Mouse (Mus musculus) small intestine, adult 2 months (tissue): Measurements from ENCODE around the gene Gm35315. TPM values are rescaled to one million over a fixed set of nuclear protein-coding genes. Genes with fewer than 3 reads are reported as not detected.
"Not testable (repeated sequence)": the region's sequence is repeated elsewhere in the genome, so short reads cannot be mapped to it uniquely, and the experiment has no call there.

Experiments
- H3K27ac ChIP-seq: fragments of 200-500 bp; 2 replicates; pipeline ENCODE4 v1.5.1; 2012; ENCODE audit warnings: low read depth, low read length, control low read depth, inconsistent platforms; ENCODE audit not compliant: insufficient read depth
- H3K27me3 ChIP-seq: fragments of 200-500 bp; 2 replicates; pipeline ENCODE4 v1.6.1; 2012; ENCODE audit warnings: mild to moderate bottlenecking, moderate library complexity, low read length, inconsistent platforms; ENCODE audit not compliant: control insufficient read depth, insufficient read depth
- H3K36me3 ChIP-seq: fragments of 200-500 bp; 2 replicates; pipeline ENCODE4 v1.6.1; 2012; ENCODE audit warnings: mild to moderate bottlenecking, low read length, control low read depth, inconsistent platforms; ENCODE audit not compliant: control insufficient read depth, insufficient read depth
- H3K4me1 ChIP-seq: fragments of 200-500 bp; 2 replicates; pipeline ENCODE4 v1.6.1; 2012; ENCODE audit warnings: low read length, inconsistent platforms, mixed read lengths; ENCODE audit not compliant: control insufficient read depth, insufficient read depth, insufficient read length
- H3K4me3 ChIP-seq: fragments of 200-500 bp; 2 replicates; pipeline ENCODE4 v1.5.1; 2012; ENCODE audit warnings: low read depth, mild to moderate bottlenecking, control low read depth, inconsistent platforms, low read length, moderate library complexity
- CTCF ChIP-seq: fragments of 200-500 bp; IDR thresholded peaks from 2 replicates; pipeline ENCODE4 v1.5.1; 2012; ENCODE audit warnings: low read depth, mild to moderate bottlenecking, control low read depth, inconsistent platforms, low read length, moderate library complexity, mixed read lengths; ENCODE audit not compliant: insufficient replicate concordance, insufficient read length; ENCODE audit errors: extremely low read depth
- POLR2A ChIP-seq: fragments of 200-500 bp; IDR thresholded peaks from 2 replicates; pipeline ENCODE4 v1.6.1; 2012; ENCODE audit warnings: low read depth, mild to moderate bottlenecking, control low read depth, inconsistent platforms, low read length, moderate library complexity
- WGBS: fragments of 180-500 bp; shearing (Covaris S2); methylation state at CpG from one replicate; pipeline ENCODE4 v1.1.7; 2018; 5-methylcytosine and 5-hydroxymethylcytosine counted together
- polyA plus RNA-seq: library from polyadenylated mRNA; depleted of rRNA; stranded (reverse); fragments of >200 nt; gene quantifications from 2 replicates; pipeline ENCODE4 v1.2.3, GENCODE M21; 2012

Gm35315 gene
- polyA plus RNA-seq, 1 experiment: 0.05 TPM

GRCm38 (mm10) chr5:110100921-110101631 lies 6.9 kb upstream of the Gm35315 start:
- no peaks in the 10 kb centered on the region for H3K27me3 ChIP-seq
- H3K27ac ChIP-seq: no peak overlapping the region
- peaks cover 15% of the 10 kb centered on the region for H3K4me1 ChIP-seq
- H3K4me3 ChIP-seq: peak overlapping the region; percentile 47
- TF ChIP-seq CTCF (no peak), POLR2A (no peak)
- WGBS: 3% methylated on average over 33 of the region's 37 CpGs
- H3K36me3 ChIP-seq: peaks cover 28% of the 10 kb centered on the region

GRCm38 (mm10) chr5:110099656-110100580 lies 5.7 kb upstream of the Gm35315 start, which contains the start of gene Plcxd1:
Gene Plcxd1 (plus strand): TSS chr5:110099969.
- H3K27me3 ChIP-seq: no peaks in the 10 kb centered on the region
- H3K36me3 ChIP-seq: peaks cover 19% of the 10 kb centered on the region
- H3K4me3 ChIP-seq: no peak within 1 kb of the TSS
- H3K27ac ChIP-seq: no peak within 1 kb of the TSS
- WGBS: 34% methylated on average over 25 of the region's 25 CpGs
- TF ChIP-seq POLR2A (no peak), CTCF (no peak)
- peaks cover 15% of the 10 kb centered on the region for H3K4me1 ChIP-seq

GRCm38 (mm10) chr5:110098991-110099477 lies 4.8 kb upstream of the Gm35315 start:
- no peak for TF ChIP-seq POLR2A
- H3K36me3 ChIP-seq: peaks cover 10% of the 10 kb centered on the region
- no peak overlapping the region for H3K27ac ChIP-seq
- H3K4me3 ChIP-seq: no peak overlapping the region
- WGBS: 32% methylated on average over 1 of the region's 1 CpGs
- peaks cover 15% of the 10 kb centered on the region for H3K4me1 ChIP-seq
- H3K27me3 ChIP-seq: no peaks in the 10 kb centered on the region

DNA sequence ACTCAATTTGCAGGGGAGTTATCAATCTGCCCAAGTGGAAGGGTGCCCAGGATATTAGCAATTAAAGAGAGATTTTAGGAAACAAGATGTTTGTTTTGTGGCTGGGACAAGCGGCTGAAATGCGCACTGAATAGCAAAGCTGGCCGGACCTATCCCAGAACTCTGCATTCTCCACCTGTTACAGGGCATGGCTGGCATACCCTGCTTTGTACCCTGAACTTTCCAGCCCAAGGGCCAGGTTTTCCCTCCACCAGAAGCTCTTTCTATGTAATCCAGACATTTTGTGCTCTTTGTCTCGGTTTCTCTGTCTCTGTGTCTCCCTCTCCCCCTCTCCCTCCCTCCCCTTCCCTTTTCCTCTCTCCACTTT lies 610 bp upstream of the Gm35315 start:
- H3K4me3 ChIP-seq: peak overlapping the region; percentile 65
- no peaks in the 10 kb centered on the region for H3K36me3 ChIP-seq
- WGBS: 0% methylated on average over 4 of the region's 4 CpGs
- H3K27me3 ChIP-seq: no peaks in the 10 kb centered on the region
- peaks cover 1% of the 10 kb centered on the region; the same call in 1 of the 2 replicates for H3K4me1 ChIP-seq
- TF ChIP-seq CTCF (no peak), POLR2A (no peak)
- H3K27ac ChIP-seq: peak overlapping the region; percentile 47

GRCm38 (mm10) chr5:110091546-110091945 lies 2.7 kb downstream of the Gm35315 start:
- TF ChIP-seq CTCF (no peak), POLR2A (no peak)
- 0 out of 2 replicates have a peak, but pooled peaks cover 1% of the 10 kb centered on the region for H3K4me1 ChIP-seq
- H3K36me3 ChIP-seq: no peaks in the 10 kb centered on the region
- no peak overlapping the region for H3K4me3 ChIP-seq
- H3K27ac ChIP-seq: no peak overlapping the region
- no peaks in the 10 kb centered on the region for H3K27me3 ChIP-seq
- WGBS: 20% methylated on average over 2 of the region's 2 CpGs

DNA sequence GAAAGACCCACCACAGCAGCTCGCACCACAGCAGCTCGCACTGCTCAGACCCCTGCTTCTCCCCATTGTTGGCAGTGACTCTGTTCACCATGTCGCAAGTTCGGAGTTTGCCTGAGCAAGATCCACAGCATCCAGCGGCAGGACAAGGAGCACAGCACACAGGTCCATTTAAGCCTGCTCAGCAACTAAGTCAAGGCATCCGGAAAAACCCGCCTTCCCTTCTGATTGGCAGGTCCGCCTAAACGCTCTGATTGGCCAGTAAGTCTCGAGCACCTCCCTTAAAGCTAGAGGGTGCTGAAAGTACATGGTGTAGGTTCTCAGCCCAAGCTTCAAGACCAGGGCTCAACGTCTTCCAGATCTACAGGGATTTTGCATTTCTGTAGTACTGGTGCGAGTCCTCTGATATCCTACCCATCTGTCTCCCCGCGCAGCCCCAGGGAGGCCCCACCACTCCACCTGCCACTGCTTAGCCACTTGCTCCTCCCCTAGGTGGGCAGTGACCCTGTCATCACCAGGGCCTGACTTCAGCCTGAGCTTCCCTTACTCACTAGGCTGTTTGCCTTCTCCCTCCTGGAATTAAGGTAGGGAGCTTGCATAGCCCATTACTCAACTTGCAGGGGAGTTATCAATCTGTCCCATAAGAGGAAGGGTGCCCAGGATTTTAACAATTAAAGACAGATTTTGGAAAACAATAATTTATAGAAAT lies 7.9 kb downstream of the Gm35315 start:
- WGBS: 70% methylated on average over 14 of the region's 14 CpGs
- no peak overlapping the region for H3K4me3 ChIP-seq
- TF ChIP-seq POLR2A (no peak), CTCF (no peak)
- no peaks in the 10 kb centered on the region for H3K4me1 ChIP-seq
- no peak overlapping the region for H3K27ac ChIP-seq
- H3K36me3 ChIP-seq: no peaks in the 10 kb centered on the region
- no peaks in the 10 kb centered on the region for H3K27me3 ChIP-seq

DNA sequence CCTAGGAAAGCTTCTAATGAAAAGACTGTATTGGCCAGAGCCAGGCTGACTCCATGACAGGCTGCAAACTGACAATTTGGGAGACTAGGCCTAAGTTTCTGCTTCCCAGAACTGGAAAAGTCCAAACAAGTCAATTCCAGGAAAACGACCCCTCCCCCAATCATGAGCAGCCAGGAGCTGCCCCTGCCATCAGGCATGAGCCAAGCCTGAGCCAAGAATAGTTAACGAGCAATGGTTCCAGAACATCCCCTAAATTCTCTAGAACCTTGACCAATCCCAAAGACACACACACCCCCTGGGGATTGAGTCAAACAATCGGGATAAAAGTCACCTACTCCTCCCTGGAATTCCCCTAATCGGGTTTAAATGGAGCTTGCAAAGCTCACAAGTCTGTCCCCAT lies 11.3 kb downstream of the Gm35315 start:
- WGBS: 83% methylated on average over 4 of the region's 4 CpGs
- TF ChIP-seq POLR2A (no peak), CTCF (no peak)
- no peaks in the 10 kb centered on the region for H3K36me3 ChIP-seq

GRCm38 (mm10) chr5:110072413-110072812 lies 21.8 kb downstream of the Gm35315 start, which contains the start of gene Gm17655:
Gene Gm17655 (minus strand): TSS chr5:110072513.
- H3K36me3 ChIP-seq, H3K4me3 ChIP-seq, H3K27ac ChIP-seq, H3K27me3 ChIP-seq, H3K4me1 ChIP-seq: not testable (repeated sequence)
- 92% methylated on average over 2 of the region's 2 CpGs for WGBS

More for the DNA sequence above, 11.3 kb downstream of the Gm35315 start:
- no peaks in the 10 kb centered on the region for H3K27me3 ChIP-seq
- H3K4me3 ChIP-seq: no peak overlapping the region
- H3K27ac ChIP-seq: no peak overlapping the region
- H3K4me1 ChIP-seq: no peaks in the 10 kb centered on the region
